In the genomic region with DNA sequence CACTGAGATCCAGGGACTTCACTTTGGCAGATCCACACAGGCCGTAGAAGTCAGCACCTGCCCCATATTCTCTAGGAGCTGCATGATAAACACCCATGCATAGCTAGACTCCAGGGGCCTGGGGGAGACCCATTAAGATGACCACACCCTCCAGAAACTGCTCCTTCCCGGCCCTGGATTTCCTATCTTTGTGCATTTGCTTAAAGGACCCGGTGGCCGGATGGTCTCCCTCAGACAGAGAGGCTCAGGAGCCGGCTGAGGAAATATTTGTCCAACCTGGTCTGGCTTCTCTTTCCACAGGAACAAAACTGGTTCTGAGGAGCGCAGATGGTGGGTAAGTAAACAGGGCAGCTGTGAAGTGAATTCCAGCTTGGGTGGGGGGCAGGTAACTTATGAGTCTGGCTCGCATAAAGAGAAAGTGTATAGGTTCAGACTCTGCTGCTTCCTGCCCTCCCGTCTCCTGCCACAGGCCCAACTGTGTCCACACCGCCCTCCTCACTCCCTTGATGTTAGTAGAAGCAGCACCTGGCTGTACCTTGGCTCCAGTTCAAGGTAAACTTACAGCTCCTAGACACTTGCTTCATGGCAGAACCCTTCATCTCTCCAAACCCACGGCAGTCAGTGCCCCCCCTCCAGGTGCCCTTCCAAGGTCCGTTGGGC, we compare ENCODE assay signal across 14 mouse cellular contexts. TPM values are rescaled to one million over a fixed set of nuclear protein-coding genes. Genes with fewer than 3 reads are reported as not detected.
A peak's percentile ranks its signal among the peaks of the same experiment; 100 is the strongest.
DNase-seq lines count a peak whose midpoint lies in the region; ATAC-seq and TF ChIP-seq lines count a peak whose summit lies in the region.
"Had no signal": no experiment of that assay in that cellular context is flagged by ENCODE, and none has a peak within 500 bp of the region (broad histone marks: within the 10 kb centered on the region; RNA-seq: fewer than 3 reads in every experiment).

No protein-coding gene starts in this region.

- H3K4me2 ChIP-seq in limb, embryonic 12.5 days: no peak overlapping the region; the same call in 1 of the 2 replicates
- H3K4me2 ChIP-seq in intestine, postnatal 0 days (replicated peaks; ENCODE audit: low read depth): no peak overlapping the region
- H3K4me2 ChIP-seq: heart, embryonic 12.5 days; hindbrain, embryonic 14.5 days; neural tube, embryonic 13.5 days had no signal

- H3K27me3 ChIP-seq in limb, embryonic 12.5 days: no peaks in the 10 kb centered on the region; the same call in 1 of the 2 replicates
- no peaks in the 10 kb centered on the region for H3K27me3 ChIP-seq in limb, embryonic 10.5 days (ENCODE audit: low read depth, poor library complexity, severe bottlenecking)
- no peaks in the 10 kb centered on the region for H3K27me3 ChIP-seq in intestine, postnatal 0 days (replicated peaks; ENCODE audit: control insufficient read depth, insufficient read depth, low read length)
- H3K27me3 ChIP-seq: heart, embryonic 12.5 days; neural tube, embryonic 13.5 days had no signal

- no peaks in the 10 kb centered on the region; the same call in 1 of the 2 replicates for H3K4me1 ChIP-seq in limb, embryonic 12.5 days (replicated peaks)
- 0 out of 2 replicates have a peak, but pooled peaks cover 3% of the 10 kb centered on the region for H3K4me1 ChIP-seq in limb, embryonic 10.5 days
- H3K4me1 ChIP-seq in intestine, postnatal 0 days (replicated peaks; ENCODE audit: control insufficient read depth, insufficient read depth, low read length): no peaks in the 10 kb centered on the region
- H3K4me1 ChIP-seq: neural tube, embryonic 13.5 days had no signal

- H3K9ac ChIP-seq in limb, embryonic 12.5 days (replicated peaks): no peak overlapping the region
- no peak overlapping the region for H3K9ac ChIP-seq in intestine, postnatal 0 days (ENCODE audit: low read depth, low read length)
- H3K9ac ChIP-seq: heart, embryonic 12.5 days; hindbrain, embryonic 14.5 days; neural tube, embryonic 13.5 days had no signal

- H3K4me3 ChIP-seq in limb, embryonic 12.5 days (replicated peaks): no peak overlapping the region
- no peak overlapping the region for H3K4me3 ChIP-seq in limb, embryonic 10.5 days
- H3K4me3 ChIP-seq in intestine, postnatal 0 days (ENCODE audit: low read depth, low read length): no peak overlapping the region
- H3K4me3 ChIP-seq: heart, embryonic 12.5 days; neural tube, embryonic 13.5 days had no signal

- DNase-seq in limb, embryonic 10.5 days (ENCODE audit: low spot score): no peak
- DNase-seq in lung, adult 18-20 months: peak; percentile 63 to 77
- DNase-seq in lung, postnatal 4 days: peak; percentile 61 to 84
- no peak for DNase-seq in thymus, postnatal 4 days
- DNase-seq in thymus, adult 18-20 months: no peak
- no peak for DNase-seq in adrenal gland, postnatal 14 days

- TF ChIP-seq CTCF in intestine, postnatal 0 days (IDR thresholded peaks at IDR 0.05; ENCODE audit: low read depth): no peak

- H3K27ac ChIP-seq in limb, embryonic 12.5 days: peak overlapping the region; percentile 73
- no peak overlapping the region for H3K27ac ChIP-seq in limb, embryonic 10.5 days
- H3K27ac ChIP-seq in intestine, postnatal 0 days (ENCODE audit: low read depth, low read length): no peak overlapping the region
- H3K27ac ChIP-seq: hindbrain, embryonic 14.5 days; neural tube, embryonic 13.5 days had no signal

- no peaks in the 10 kb centered on the region for H3K9me3 ChIP-seq in limb, embryonic 12.5 days
- H3K9me3 ChIP-seq in limb, embryonic 10.5 days (replicated peaks): no peaks in the 10 kb centered on the region
- no peaks in the 10 kb centered on the region for H3K9me3 ChIP-seq in intestine, postnatal 0 days (ENCODE audit: control insufficient read depth)
- H3K9me3 ChIP-seq: heart, embryonic 12.5 days; neural tube, embryonic 13.5 days had no signal

- WGBS in limb, embryonic 12.5 days: 74% methylated on average over 11 of the region's 11 CpGs
- WGBS in limb, embryonic 10.5 days: 90% methylated on average over 11 of the region's 11 CpGs
- WGBS in intestine, postnatal 0 days: 49% methylated on average over 11 of the region's 11 CpGs

- ATAC-seq in limb, embryonic 12.5 days (ENCODE audit: insufficient number of reproducible peaks, insufficient read depth, low FRiP score, low TSS enrichment, low read depth): no peak; the same call in 1 of the 2 replicates
- peak; percentile 57; the same call in 1 of the 2 replicates for ATAC-seq in intestine, postnatal 0 days
- ATAC-seq: CD4-positive, CD25-positive, alpha-beta regulatory T cell, adult 4 months had no signal

- H3K36me3 ChIP-seq in limb, embryonic 12.5 days: no peaks in the 10 kb centered on the region
- no peaks in the 10 kb centered on the region for H3K36me3 ChIP-seq in limb, embryonic 10.5 days
- no peaks in the 10 kb centered on the region for H3K36me3 ChIP-seq in intestine, postnatal 0 days (ENCODE audit: control insufficient read depth, insufficient read depth)
- H3K36me3 ChIP-seq: heart, embryonic 12.5 days; neural tube, embryonic 13.5 days had no signal

RNA-seq across cellular contexts. Expression of a gene that starts 30.8 kb away (rescaled TPM):
- 12.6 and 14.8 TPM in 2 replicates for polyA plus RNA-seq in limb, embryonic 12.5 days (2016; fragmentation: Nextera tagmentation; extraction: Ambion mirVana)
- 2.4 and 2.5 TPM in 2 replicates for polyA plus RNA-seq in limb, embryonic 10.5 days (2016; fragmentation: Nextera tagmentation; extraction: Ambion mirVana)
- polyA plus RNA-seq in intestine, postnatal 0 days (2015; fragmentation: Nextera tagmentation; extraction: Ambion mirVana): 2.2 and 2.4 TPM in 2 replicates
- total RNA-seq in adrenal gland, postnatal 14 days (2021): 13.9 and 15.3 TPM in 2 replicates
- total RNA-seq: common myeloid progenitor, adult 5-6 weeks; megakaryocyte progenitor cell, adult 5-6 weeks had no signal
- polyA plus RNA-seq: CD4-positive, CD25-positive, alpha-beta regulatory T cell, adult 4 months had no signal

Comparison
In these comparisons a context has a peak if more than half of its experiments do, and no peak if none do; other contexts are left out.
1. DNase-seq: peak in lung, adult 18-20 months (2 of 2) and lung, postnatal 4 days (2 of 2); none in limb, embryonic 10.5 days (single experiment), thymus, postnatal 4 days (single experiment), thymus, adult 18-20 months (0 of 2) and adrenal gland, postnatal 14 days (single experiment).